Mouse (Mus musculus): ENCODE measurements around the gene Tgoln1. TPM values are rescaled to one million over a fixed set of nuclear protein-coding genes. Genes with fewer than 3 reads are reported as not detected.

The Tgoln1 gene
- polyA plus RNA-seq, 1 experiment, result 13.5 TPM

GRCm38 (mm10) chr6:72584154-72584553 lies 32.6 kb downstream of the Tgoln1 start:
- Histone ChIP-seq H3K4me3 (replicated peaks; ENCODE audit: control insufficient read depth, low read depth, low read length) (no peak overlapping the region), H3K27ac (ENCODE audit: control insufficient read depth, insufficient read depth, low read depth, low read length, poor library complexity) (no peak overlapping the region), H3K4me1 (ENCODE audit: control insufficient read depth, insufficient read depth, low read length) (no peaks in the 10 kb centered on the region)
- WGBS, result 91% methylated on average over 11 of the region's 11 CpGs
- TF ChIP-seq POLR2A (IDR thresholded peaks at IDR 0.05; ENCODE audit: borderline replicate concordance, control insufficient read depth, low read depth, low read length) (no peak), CTCF (IDR thresholded peaks at IDR 0.05; ENCODE audit: control insufficient read depth, insufficient read depth, low read length) (no peak)

- Histone ChIP-seq H3K4me1 (ENCODE audit: control insufficient read depth, insufficient read depth, low read length) (no peaks in the 10 kb centered on the region), H3K27ac (ENCODE audit: control insufficient read depth, insufficient read depth, low read depth, low read length, poor library complexity) (no peak overlapping the region), H3K4me3 (replicated peaks; ENCODE audit: control insufficient read depth, low read depth, low read length) (no peak overlapping the region)
- WGBS, result 85% methylated on average over 4 of the region's 4 CpGs
- no peak for TF ChIP-seq POLR2A (IDR thresholded peaks at IDR 0.05; ENCODE audit: borderline replicate concordance, control insufficient read depth, low read depth, low read length)
- TF ChIP-seq CTCF (IDR thresholded peaks at IDR 0.05; ENCODE audit: control insufficient read depth, insufficient read depth, low read length), result no peak
These were observed 33.5 kb downstream of the Tgoln1 start for GRCm38 (mm10) chr6:72583211-72583839.

- TF ChIP-seq POLR2A (IDR thresholded peaks at IDR 0.05; ENCODE audit: borderline replicate concordance, control insufficient read depth, low read depth, low read length) (no peak), CTCF (IDR thresholded peaks at IDR 0.05; ENCODE audit: control insufficient read depth, insufficient read depth, low read length) (no peak)
- Histone ChIP-seq H3K4me1 (ENCODE audit: control insufficient read depth, insufficient read depth, low read length) (no peaks in the 10 kb centered on the region), H3K27ac (ENCODE audit: control insufficient read depth, insufficient read depth, low read depth, low read length, poor library complexity) (no peak overlapping the region), H3K4me3 (replicated peaks; ENCODE audit: control insufficient read depth, low read depth, low read length) (no peak overlapping the region)
- 44% methylated on average over 11 of the region's 11 CpGs for whole genome bisulfite sequencing
These were observed 35.0 kb downstream of the Tgoln1 start for GRCm38 (mm10) chr6:72581625-72582382.

- no peak for TF ChIP-seq POLR2A (IDR thresholded peaks at IDR 0.05; ENCODE audit: borderline replicate concordance, control insufficient read depth, low read depth, low read length)
- no peak for TF ChIP-seq CTCF (IDR thresholded peaks at IDR 0.05; ENCODE audit: control insufficient read depth, insufficient read depth, low read length)
- Histone ChIP-seq H3K27ac (ENCODE audit: control insufficient read depth, insufficient read depth, low read depth, low read length, poor library complexity) (no peak overlapping the region), H3K4me3 (replicated peaks; ENCODE audit: control insufficient read depth, low read depth, low read length) (no peak overlapping the region), H3K4me1 (ENCODE audit: control insufficient read depth, insufficient read depth, low read length) (no peaks in the 10 kb centered on the region)
- 89% methylated on average over 3 of the region's 3 CpGs for WGBS
These were observed 40.8 kb downstream of the Tgoln1 start for GRCm38 (mm10) chr6:72576041-72576440.

- H3K4me3 ChIP-seq (replicated peaks; ENCODE audit: control insufficient read depth, low read depth, low read length), result no peak overlapping the region
- no peaks in the 10 kb centered on the region for H3K4me1 ChIP-seq (ENCODE audit: control insufficient read depth, insufficient read depth, low read length)
- no peak overlapping the region for H3K27ac ChIP-seq (ENCODE audit: control insufficient read depth, insufficient read depth, low read depth, low read length, poor library complexity)
- TF ChIP-seq POLR2A (IDR thresholded peaks at IDR 0.05; ENCODE audit: borderline replicate concordance, control insufficient read depth, low read depth, low read length), result no peak
- TF ChIP-seq CTCF (IDR thresholded peaks at IDR 0.05; ENCODE audit: control insufficient read depth, insufficient read depth, low read length), result no peak
- WGBS, result 85% methylated on average over 3 of the region's 3 CpGs
These were observed 45.0 kb downstream of the Tgoln1 start for GRCm38 (mm10) chr6:72571826-72572225.

GRCm38 (mm10) chr6:72570644-72571397 lies 46.0 kb downstream of the Tgoln1 start:
- Histone ChIP-seq H3K4me3 (replicated peaks; ENCODE audit: control insufficient read depth, low read depth, low read length) (no peak overlapping the region), H3K4me1 (ENCODE audit: control insufficient read depth, insufficient read depth, low read length) (no peaks in the 10 kb centered on the region), H3K27ac (ENCODE audit: control insufficient read depth, insufficient read depth, low read depth, low read length, poor library complexity) (no peak overlapping the region)
- TF ChIP-seq CTCF (IDR thresholded peaks at IDR 0.05; ENCODE audit: control insufficient read depth, insufficient read depth, low read length) (no peak), POLR2A (IDR thresholded peaks at IDR 0.05; ENCODE audit: borderline replicate concordance, control insufficient read depth, low read depth, low read length) (no peak)
- WGBS, result 88% methylated on average over 10 of the region's 10 CpGs

- no peaks in the 10 kb centered on the region for H3K4me1 ChIP-seq (ENCODE audit: control insufficient read depth, insufficient read depth, low read length)
- TF ChIP-seq POLR2A (IDR thresholded peaks at IDR 0.05; ENCODE audit: borderline replicate concordance, control insufficient read depth, low read depth, low read length), result no peak
- TF ChIP-seq CTCF (IDR thresholded peaks at IDR 0.05; ENCODE audit: control insufficient read depth, insufficient read depth, low read length), result no peak
- H3K27ac ChIP-seq (ENCODE audit: control insufficient read depth, insufficient read depth, low read depth, low read length, poor library complexity), result no peak overlapping the region
- WGBS, result 88% methylated on average over 10 of the region's 10 CpGs
- no peak overlapping the region for H3K4me3 ChIP-seq (replicated peaks; ENCODE audit: control insufficient read depth, low read depth, low read length)
These were observed 48.1 kb downstream of the Tgoln1 start for GRCm38 (mm10) chr6:72568736-72569135.

GRCm38 (mm10) chr6:72567508-72567907 lies 49.3 kb downstream of the Tgoln1 start:
- no peak for TF ChIP-seq CTCF (IDR thresholded peaks at IDR 0.05; ENCODE audit: control insufficient read depth, insufficient read depth, low read length)
- no peak for TF ChIP-seq POLR2A (IDR thresholded peaks at IDR 0.05; ENCODE audit: borderline replicate concordance, control insufficient read depth, low read depth, low read length)
- Histone ChIP-seq H3K27ac (ENCODE audit: control insufficient read depth, insufficient read depth, low read depth, low read length, poor library complexity) (no peak overlapping the region), H3K4me1 (ENCODE audit: control insufficient read depth, insufficient read depth, low read length) (no peaks in the 10 kb centered on the region), H3K4me3 (replicated peaks; ENCODE audit: control insufficient read depth, low read depth, low read length) (no peak overlapping the region)
- WGBS, result 84% methylated on average over 5 of the region's 5 CpGs

Measured in bone marrow, adult 2 months (tissue).